Mouse (Mus musculus) lung, embryonic 14.5 days (tissue): ENCODE data around the gene Camk1d. TPM values are rescaled to one million over a fixed set of nuclear protein-coding genes. Genes with fewer than 3 reads are reported as not detected.
"Not testable (repeated sequence)": the region's sequence is repeated elsewhere in the genome, so short reads cannot be mapped to it uniquely, and the experiment has no call there.

Source experiments
- ATAC-seq: fragments of 200-750 bp; cut with Nextera tagmentation; 2 replicates; pipeline ENCODE4 v1.8.0; 2017; ENCODE audit warnings: mild to moderate bottlenecking, moderate TSS enrichment, moderate library complexity; ENCODE audit not compliant: insufficient read depth
- DNase-seq: peaks from one replicate; pipeline ENCODE4 v3.0.0-alpha.2; 2015
- H3K27ac ChIP-seq: fragments of 300-500 bp; sonication (generic); 2 replicates; pipeline ENCODE4 v1.5.1; 2014; ENCODE audit warnings: low read depth, mild to moderate bottlenecking, moderate library complexity
- H3K27me3 ChIP-seq: fragments of 300-500 bp; sonication (generic); 2 replicates; pipeline ENCODE4 v1.6.1; 2014; ENCODE audit warnings: low read length, control low read depth; ENCODE audit not compliant: insufficient read depth
- H3K36me3 ChIP-seq: fragments of 300-500 bp; sonication (generic); 2 replicates; pipeline ENCODE4 v1.6.1; 2014; ENCODE audit warnings: control low read depth; ENCODE audit not compliant: insufficient read depth
- H3K4me1 ChIP-seq: fragments of 300-500 bp; sonication (generic); 2 replicates; pipeline ENCODE4 v1.6.1; 2014; ENCODE audit warnings: antibody characterized with exemption, control low read depth; ENCODE audit not compliant: insufficient read depth
- H3K4me2 ChIP-seq: fragments of 300-500 bp; sonication (generic); 2 replicates; pipeline ENCODE4 v1.6.1; 2014; ENCODE audit warnings: mild to moderate bottlenecking
- H3K4me3 ChIP-seq: fragments of 300-500 bp; sonication (generic); 2 replicates; pipeline ENCODE4 v1.5.1; 2014; ENCODE audit warnings: low read depth, low read length
- H3K9ac ChIP-seq: fragments of 300-500 bp; sonication (generic); 2 replicates; pipeline ENCODE4 v1.6.1; 2014
- H3K9me3 ChIP-seq: fragments of 300-500 bp; sonication (generic); 2 replicates; pipeline ENCODE4 v1.6.1; 2016; ENCODE audit warnings: low read depth, low read length, control low read depth
- CTCF ChIP-seq: IDR thresholded peaks from 2 replicates; pipeline ENCODE4 v1.5.1; 2016; ENCODE audit warnings: antibody characterized with exemption, low read depth
- WGBS: fragments of 180-500 bp; shearing (Covaris S2); extraction: QIAGEN DNeasy Blood & Tissue Kit; methylation state at CpG from one replicate; pipeline ENCODE4 v1.1.7; 2014; 5-methylcytosine and 5-hydroxymethylcytosine counted together
- polyA plus RNA-seq: library from polyadenylated mRNA; unstranded; fragments of >200 nt; fragmentation: Nextera tagmentation; extraction: Ambion mirVana; gene quantifications from 2 replicates; pipeline ENCODE4 v1.2.1, GENCODE M21; 2014

The Camk1d gene
- polyA plus RNA-seq, 1 experiment from 2014 or later, result 2.9 TPM

DNA sequence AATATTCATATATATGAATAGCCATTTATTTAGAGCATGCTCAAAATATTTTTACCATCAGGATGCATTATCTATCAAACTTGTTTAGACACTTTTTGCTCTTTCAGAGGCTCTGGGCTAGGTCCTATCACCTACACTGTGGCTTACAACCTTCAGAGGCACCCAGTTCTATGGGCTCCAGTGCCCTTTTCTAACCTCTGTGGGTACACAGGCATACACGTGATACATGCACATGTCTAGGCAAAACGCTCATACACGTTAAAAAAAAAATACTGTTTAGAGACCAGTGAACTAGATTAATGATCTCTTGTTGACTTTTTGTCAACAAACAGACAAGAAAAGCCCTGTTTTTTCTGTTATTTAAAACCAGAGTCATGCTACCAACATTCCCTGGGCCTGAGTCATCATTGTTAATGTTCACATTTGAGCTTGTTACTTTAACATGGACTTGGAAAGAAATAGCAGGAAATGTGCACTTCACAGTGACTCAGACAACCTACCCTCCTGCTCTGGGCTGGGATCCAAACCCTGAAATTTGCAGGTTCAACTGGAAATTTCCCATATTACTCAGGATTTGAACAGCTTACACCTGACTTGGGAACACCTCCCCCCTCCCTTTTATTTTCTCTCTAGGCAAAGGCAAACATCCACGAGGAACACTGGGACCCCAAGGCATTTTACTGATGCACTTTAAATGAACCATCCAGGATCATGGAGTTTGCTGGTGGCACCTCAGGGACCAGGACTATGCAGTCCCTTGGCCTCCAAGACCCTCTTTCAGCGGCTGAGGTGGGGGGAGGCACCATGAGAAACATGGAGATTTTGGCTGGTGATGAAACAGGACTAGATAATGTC lies 427.9 kb downstream of the Camk1d start:
- Histone ChIP-seq H3K27me3 (no peaks in the 10 kb centered on the region), H3K4me2 (no peak overlapping the region), H3K9me3 (no peaks in the 10 kb centered on the region), H3K36me3 (no peaks in the 10 kb centered on the region), H3K9ac (no peak overlapping the region), H3K27ac (peak overlapping the region; percentile 5; the same call in 1 of the 2 replicates), H3K4me1 (no peaks in the 10 kb centered on the region), H3K4me3 (no peak overlapping the region)
- ATAC-seq (peak; percentile 49; the same call in 1 of the 2 replicates), DNase-seq (peak; percentile 51)
- no peak for TF ChIP-seq CTCF
- WGBS, result 48% methylated on average over 5 of the region's 5 CpGs

- Histone ChIP-seq H3K4me3 (no peak overlapping the region), H3K27me3 (no peaks in the 10 kb centered on the region), H3K4me1 (no peaks in the 10 kb centered on the region), H3K4me2 (no peak overlapping the region), H3K9me3 (no peaks in the 10 kb centered on the region), H3K27ac (no peak overlapping the region), H3K36me3 (no peaks in the 10 kb centered on the region), H3K9ac (no peak overlapping the region)
- no peak for ATAC-seq
- 67% methylated on average over 5 of the region's 5 CpGs for WGBS
- no peak for TF ChIP-seq CTCF
- no peak for DNase-seq
Observed at GRCm38 (mm10) chr2:5284351-5284750, 430.0 kb downstream of the Camk1d start.

DNA sequence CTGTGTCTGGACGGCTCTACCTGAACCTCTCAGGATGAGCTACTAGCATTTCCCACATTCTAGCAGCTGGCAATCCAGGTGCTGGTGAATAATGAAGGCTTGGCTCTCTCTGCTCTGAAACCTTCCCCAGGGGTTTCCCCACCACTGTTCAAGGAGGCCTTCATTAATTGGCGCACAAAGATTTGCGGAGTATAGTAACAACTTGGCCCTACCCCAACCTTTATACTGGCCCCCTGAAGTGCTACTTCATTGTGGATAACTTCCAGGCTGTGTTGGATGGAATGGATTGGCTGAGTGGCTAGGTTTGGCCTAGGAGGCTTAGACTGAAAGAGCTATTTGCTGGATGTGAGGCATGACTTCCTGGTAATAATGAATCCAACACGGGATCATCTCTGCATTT lies 431.7 kb downstream of the Camk1d start:
- WGBS, result 81% methylated on average over 4 of the region's 4 CpGs
- H3K9ac ChIP-seq, result no peak overlapping the region
- H3K27ac ChIP-seq, result no peak overlapping the region
- TF ChIP-seq CTCF, result no peak
- no peak for ATAC-seq
- no peak overlapping the region for H3K4me3 ChIP-seq
- H3K4me2 ChIP-seq, result no peak overlapping the region
- H3K36me3 ChIP-seq, result no peaks in the 10 kb centered on the region
- no peaks in the 10 kb centered on the region for H3K4me1 ChIP-seq
- no peak for DNase-seq
- H3K27me3 ChIP-seq, result no peaks in the 10 kb centered on the region
- no peaks in the 10 kb centered on the region for H3K9me3 ChIP-seq

DNA sequence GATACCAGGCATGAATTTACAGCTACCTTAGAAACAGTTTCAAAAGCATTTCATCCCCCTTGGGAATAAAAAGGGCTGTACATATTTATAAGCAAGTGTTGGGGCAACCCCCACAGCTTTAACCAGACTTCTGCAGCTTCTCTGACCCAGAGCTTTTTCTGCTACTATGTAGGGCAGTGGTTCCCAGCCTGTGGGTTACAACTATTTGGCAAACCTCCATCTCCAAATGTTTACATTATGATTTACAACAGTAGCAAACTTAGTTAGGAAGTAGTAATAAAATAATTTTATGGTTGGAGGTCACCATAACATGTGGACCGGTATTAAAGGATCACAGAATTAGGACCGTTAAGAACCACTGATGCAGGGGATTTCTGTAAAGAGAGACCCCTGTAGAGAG lies 446.3 kb downstream of the Camk1d start:
- H3K4me1 ChIP-seq, result no peaks in the 10 kb centered on the region
- H3K36me3 ChIP-seq, result no peaks in the 10 kb centered on the region
- no peak overlapping the region for H3K9ac ChIP-seq
- TF ChIP-seq CTCF, result no peak
- no peaks in the 10 kb centered on the region for H3K9me3 ChIP-seq
- DNase-seq (peak; percentile 66), ATAC-seq (no peak)
- no peaks in the 10 kb centered on the region for H3K27me3 ChIP-seq
- H3K4me2 ChIP-seq, result no peak overlapping the region
- no peak overlapping the region for H3K27ac ChIP-seq
- WGBS, result 56% methylated on average over 2 of the region's 2 CpGs
- no peak overlapping the region for H3K4me3 ChIP-seq

GRCm38 (mm10) chr2:5262279-5262678 lies 452.0 kb downstream of the Camk1d start:
- 89% methylated on average over 2 of the region's 2 CpGs for WGBS
- Histone ChIP-seq H3K27me3 (no peaks in the 10 kb centered on the region), H3K4me3 (no peak overlapping the region), H3K27ac (no peak overlapping the region), H3K9ac (no peak overlapping the region), H3K36me3 (no peaks in the 10 kb centered on the region), H3K4me1 (no peaks in the 10 kb centered on the region), H3K9me3 (no peaks in the 10 kb centered on the region), H3K4me2 (no peak overlapping the region)
- no peak for TF ChIP-seq CTCF
- DNase-seq (no peak), ATAC-seq (no peak)

- H3K4me2 ChIP-seq, result no peak overlapping the region
- H3K36me3 ChIP-seq, result no peaks in the 10 kb centered on the region
- WGBS, result 87% methylated on average over 3 of the region's 3 CpGs
- H3K9me3 ChIP-seq, result no peaks in the 10 kb centered on the region
- no peaks in the 10 kb centered on the region for H3K27me3 ChIP-seq
- TF ChIP-seq CTCF, result no peak
- H3K4me1 ChIP-seq, result no peaks in the 10 kb centered on the region
- ATAC-seq (no peak), DNase-seq (no peak)
- H3K4me3 ChIP-seq, result no peak overlapping the region
- H3K9ac ChIP-seq, result no peak overlapping the region
- no peak overlapping the region for H3K27ac ChIP-seq
Observed at GRCm38 (mm10) chr2:5258250-5258649, 456.1 kb downstream of the Camk1d start.

GRCm38 (mm10) chr2:5249969-5250368 lies 464.3 kb downstream of the Camk1d start:
- H3K27me3 ChIP-seq, result no peaks in the 10 kb centered on the region
- H3K4me2 ChIP-seq, result no peak overlapping the region
- no peaks in the 10 kb centered on the region for H3K4me1 ChIP-seq
- WGBS, result 29% methylated on average over 12 of the region's 12 CpGs
- no peaks in the 10 kb centered on the region for H3K36me3 ChIP-seq
- H3K9me3 ChIP-seq, result no peaks in the 10 kb centered on the region
- DNase-seq (peak; percentile 84), ATAC-seq (peak; percentile 52; the same call in 1 of the 2 replicates)
- H3K4me3 ChIP-seq, result no peak overlapping the region
- H3K27ac ChIP-seq, result no peak overlapping the region
- peak; percentile 48 for TF ChIP-seq CTCF
- no peak overlapping the region for H3K9ac ChIP-seq

- DNase-seq, H3K4me3 ChIP-seq, H3K9me3 ChIP-seq, H3K27me3 ChIP-seq, H3K4me1 ChIP-seq, H3K36me3 ChIP-seq, H3K9ac ChIP-seq, ATAC-seq, H3K4me2 ChIP-seq, H3K27ac ChIP-seq: not testable (repeated sequence)
- WGBS, result 91% methylated on average over 6 of the region's 6 CpGs
Observed at GRCm38 (mm10) chr2:5249199-5249598, 465.1 kb downstream of the Camk1d start.
